Mouse (Mus musculus): Measurements from ENCODE around the gene Sept9. TPM values are rescaled to one million over a fixed set of nuclear protein-coding genes. Genes with fewer than 3 reads are reported as not detected.

Gene Sept9
- polyA plus RNA-seq (2017; shearing (Covaris generic)): 153 TPM

DNA sequence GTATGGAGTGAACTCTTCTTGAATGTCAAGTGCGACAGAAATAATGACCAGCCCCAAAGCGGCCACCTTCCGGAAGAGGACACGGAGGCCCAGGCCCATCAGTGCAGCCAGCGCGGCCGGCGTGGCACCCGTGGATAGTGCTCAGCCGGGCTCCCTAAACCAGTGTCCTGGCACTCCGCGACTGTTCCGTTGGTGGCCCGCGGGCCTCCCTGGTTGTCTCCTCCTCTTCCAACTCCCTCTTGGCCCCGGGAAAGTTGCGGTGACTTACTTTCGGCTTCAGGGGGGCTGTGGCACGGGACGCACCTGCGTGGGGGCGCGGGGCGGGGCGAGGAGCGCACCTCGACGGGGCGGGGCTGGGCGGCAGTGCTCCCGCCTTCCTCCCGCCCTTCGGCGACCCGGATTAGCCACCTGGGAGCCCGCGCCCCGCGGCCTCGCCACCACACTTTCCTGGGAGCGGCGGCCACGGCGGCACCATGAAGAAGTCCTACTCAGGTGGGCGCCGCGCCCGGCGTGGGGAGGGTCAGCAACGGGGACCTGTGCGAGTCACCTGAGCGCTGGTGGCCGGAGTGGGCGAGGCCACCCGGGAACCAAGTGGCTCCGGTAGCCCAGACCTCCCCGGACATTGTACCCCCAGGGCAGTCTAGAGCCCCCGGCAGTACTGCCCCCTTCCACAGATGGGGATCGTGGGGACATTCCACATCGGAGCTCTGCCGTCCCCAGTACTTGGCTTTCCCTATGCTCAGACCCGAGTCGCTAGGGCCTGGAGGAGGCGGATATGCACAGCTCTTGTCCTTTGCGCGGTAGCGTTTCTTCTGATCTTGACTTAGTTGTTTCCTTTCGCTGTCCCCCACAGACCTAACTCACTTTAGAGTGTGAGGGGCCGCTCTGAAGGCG lies at the start of gene Sept9:
Gene Sept9 (plus strand): TSS at position 380 of the 894 bp plus-strand sequence.

Other genes starting within 250 kb of the Sept9 start
- 15.8 TPM for gene Sec14l1, start 84.5 kb upstream of the Sept9 start, polyA plus RNA-seq (2017; shearing (Covaris generic))

All from naive thymus-derived CD4-positive, alpha-beta T cell, adult 5 months (primary cell).